Mouse (Mus musculus) adipocyte (in vitro differentiated cells): ENCODE results near the gene Ccdc151.

Experiments
- DNase-seq: peaks from one replicate; pipeline ENCODE4 v3.0.0-alpha.2; 2016; ENCODE audit warnings: low spot score

The Ccdc151 gene

GRCm38 (mm10) chr9:21996178-21996867, 6.1 kb downstream of the Ccdc151 start:
- no peak for DNase-seq

- no peak for DNase-seq
Observed at GRCm38 (mm10) chr9:21992227-21992626, 10.2 kb downstream of the Ccdc151 start.

- DNase-seq = no peak
Observed at GRCm38 (mm10) chr9:21989230-21990110, 13.0 kb downstream of the Ccdc151 start, which contains the start of gene Rgl3. TSS of gene Rgl3 (minus strand) at chr9:21989446.

- no peak for DNase-seq
Observed at GRCm38 (mm10) chr9:21988421-21989101, 13.9 kb downstream of the Ccdc151 start.

GRCm38 (mm10) chr9:21987592-21988342, 14.7 kb downstream of the Ccdc151 start:
- no peak for DNase-seq

- DNase-seq = no peak
Observed at GRCm38 (mm10) chr9:21983911-21984310, 18.5 kb downstream of the Ccdc151 start.

- DNase-seq = no peak
Observed at GRCm38 (mm10) chr9:21978398-21979128, 23.9 kb downstream of the Ccdc151 start.

- no peak for DNase-seq
Observed at GRCm38 (mm10) chr9:21977972-21978371, 24.5 kb downstream of the Ccdc151 start.

GRCm38 (mm10) chr9:21977331-21977730, 25.1 kb downstream of the Ccdc151 start:
- DNase-seq = no peak

- DNase-seq = no peak
Observed at GRCm38 (mm10) chr9:21976626-21977175, 25.7 kb downstream of the Ccdc151 start.

GRCm38 (mm10) chr9:21969304-21969703, 33.1 kb downstream of the Ccdc151 start:
- DNase-seq = no peak

GRCm38 (mm10) chr9:21968883-21969282, 33.6 kb downstream of the Ccdc151 start:
- no peak for DNase-seq

GRCm38 (mm10) chr9:21963417-21963816, 39.0 kb downstream of the Ccdc151 start, which contains the start of gene Epor:
TSS of gene Epor (minus strand) at chr9:21963506.
- DNase-seq = peak; percentile 63

- peak; percentile 36 for DNase-seq
Observed at GRCm38 (mm10) chr9:21962416-21963059, 39.9 kb downstream of the Ccdc151 start.

GRCm38 (mm10) chr9:21962010-21962409, 40.4 kb downstream of the Ccdc151 start:
- peak; percentile 10 for DNase-seq

- DNase-seq = no peak
Observed at GRCm38 (mm10) chr9:21961366-21961980, 41.0 kb downstream of the Ccdc151 start.

GRCm38 (mm10) chr9:21960558-21961208, 41.8 kb downstream of the Ccdc151 start:
- DNase-seq = no peak

- no peak for DNase-seq
Observed at GRCm38 (mm10) chr9:21960135-21960534, 42.3 kb downstream of the Ccdc151 start.

GRCm38 (mm10) chr9:21959244-21959643, 43.2 kb downstream of the Ccdc151 start:
- DNase-seq = no peak
